Mouse (Mus musculus): ENCODE results near the gene Pon3. TPM values are rescaled to one million over a fixed set of nuclear protein-coding genes. Genes with fewer than 3 reads are reported as not detected.

Pon3 gene
- polyA plus RNA-seq (2012; ENCODE audit: insufficient read depth, insufficient read length, missing spikeins), result 174 and 203 TPM in 2 replicates

DNA sequence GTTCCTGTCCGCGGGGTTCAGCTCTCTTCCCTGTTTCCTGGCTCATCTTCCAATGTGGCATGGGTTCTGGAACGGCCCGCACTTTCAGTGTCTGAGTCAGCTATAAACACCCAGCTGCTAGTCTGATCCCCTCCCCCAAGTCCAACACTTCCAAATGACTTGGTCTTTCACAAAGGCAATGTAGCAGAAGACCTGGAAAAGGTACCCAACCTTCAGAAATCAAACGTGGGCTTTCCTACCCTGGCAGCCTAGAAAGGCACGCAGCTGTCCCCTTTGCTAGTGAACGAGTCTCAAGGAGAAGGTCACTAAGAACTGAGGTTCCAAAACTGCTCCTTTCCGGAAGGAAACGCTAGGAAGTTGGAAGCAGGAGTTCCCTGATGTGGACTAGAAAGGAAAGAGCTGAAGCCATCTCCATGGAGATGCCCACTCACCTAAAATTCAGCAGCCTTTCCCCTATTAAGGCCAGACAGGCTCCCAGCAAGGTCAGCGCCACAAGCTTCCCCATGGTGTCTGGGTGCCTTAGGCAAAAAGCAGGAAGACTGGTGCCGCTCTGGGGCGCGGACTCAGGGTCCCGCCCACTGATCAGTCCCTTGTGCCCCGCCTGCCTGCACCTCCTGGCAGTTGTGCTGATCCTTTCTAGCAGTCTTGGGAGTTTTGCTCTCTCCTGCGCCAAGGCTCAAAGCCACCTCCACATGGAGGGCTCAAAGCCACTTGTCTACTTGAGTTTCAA, at the start of gene Pon3:
Gene Pon3, minus strand, starts transcription at position 565 of the 730 bp plus-strand sequence.
- peak within 1 kb of the TSS; percentile 90 for H3K27ac ChIP-seq (replicated peaks; ENCODE audit: low read depth, low read length)
- peaks cover 3% of the 10 kb centered on the region; the same call in 1 of the 2 replicates for H3K4me1 ChIP-seq (ENCODE audit: control insufficient read depth, insufficient read depth, insufficient read length, low read length)
- H3K4me3 ChIP-seq (ENCODE audit: insufficient read depth, low read depth, low read length), result peak within 1 kb of the TSS; percentile 68

DNA sequence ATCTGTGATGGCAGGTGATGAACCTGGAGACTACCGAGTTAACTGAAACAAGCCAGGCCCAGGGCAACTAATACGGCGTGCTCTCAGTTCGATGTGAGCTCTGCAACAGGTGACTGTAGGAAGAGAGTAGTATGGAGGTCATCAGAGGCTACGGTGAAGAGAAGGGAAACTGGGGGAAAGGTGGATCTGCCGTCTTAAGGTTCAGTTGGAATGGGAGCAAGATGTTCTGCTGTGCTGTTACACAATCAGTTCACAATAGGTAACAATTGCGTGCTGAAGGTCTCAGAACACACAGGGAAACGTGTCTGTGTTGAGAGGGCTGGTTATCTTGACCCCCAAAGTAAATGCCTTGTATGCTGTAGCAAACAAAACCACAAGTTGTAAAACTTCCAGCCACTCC, 48.9 kb upstream of the Pon3 start:
- no peak overlapping the region for H3K27ac ChIP-seq (replicated peaks; ENCODE audit: low read depth, low read length)
- H3K4me1 ChIP-seq (ENCODE audit: control insufficient read depth, insufficient read depth, insufficient read length, low read length), result no peaks in the 10 kb centered on the region
- H3K4me3 ChIP-seq (ENCODE audit: insufficient read depth, low read depth, low read length), result no peak overlapping the region

DNA sequence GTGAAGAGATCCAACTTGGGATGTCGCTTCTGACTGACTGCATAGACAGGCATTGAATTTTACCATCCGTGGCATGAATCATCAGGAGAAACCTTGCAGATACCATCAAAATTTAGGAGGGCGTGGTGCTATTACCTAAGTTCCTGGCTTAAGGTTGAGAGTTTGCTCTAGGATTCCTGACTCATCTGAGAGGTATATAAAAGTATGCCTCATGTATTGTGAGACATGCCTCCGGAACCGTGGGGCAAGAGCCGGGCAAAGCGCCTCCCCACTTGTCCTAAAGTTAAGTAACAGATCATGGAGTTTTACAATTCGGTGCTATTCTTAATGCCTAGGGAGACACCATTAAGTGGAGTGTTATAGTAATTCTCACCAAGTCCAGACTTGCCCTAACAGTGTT, 44.5 kb upstream of the Pon3 start:
- no peak overlapping the region for H3K4me3 ChIP-seq (ENCODE audit: insufficient read depth, low read depth, low read length)
- no peak overlapping the region for H3K27ac ChIP-seq (replicated peaks; ENCODE audit: low read depth, low read length)
- peaks cover 4% of the 10 kb centered on the region; the same call in 1 of the 2 replicates for H3K4me1 ChIP-seq (ENCODE audit: control insufficient read depth, insufficient read depth, insufficient read length, low read length)

DNA sequence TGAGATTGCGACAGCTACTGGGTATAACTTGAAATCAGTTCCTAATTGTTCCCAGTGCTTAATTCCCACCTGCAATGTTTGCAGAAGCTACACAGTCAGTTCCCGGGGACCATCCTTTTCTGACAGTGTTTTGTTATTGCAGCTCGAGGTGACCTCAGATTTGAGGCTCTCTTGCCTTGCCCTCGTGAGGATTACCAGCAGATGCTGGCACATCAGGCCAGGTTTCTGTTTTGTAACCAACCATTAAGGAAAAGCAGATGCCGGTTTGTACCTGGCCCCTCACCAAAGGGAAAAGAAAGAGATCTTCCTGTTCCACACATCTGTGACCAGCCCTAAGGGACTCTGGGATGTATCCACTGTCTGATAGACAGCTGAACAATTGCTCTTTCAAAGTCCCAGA, 43.5 kb upstream of the Pon3 start:
- Histone ChIP-seq H3K4me1 (ENCODE audit: control insufficient read depth, insufficient read depth, insufficient read length, low read length) (peaks cover 4% of the 10 kb centered on the region; the same call in 1 of the 2 replicates), H3K4me3 (ENCODE audit: insufficient read depth, low read depth, low read length) (no peak overlapping the region), H3K27ac (replicated peaks; ENCODE audit: low read depth, low read length) (no peak overlapping the region)

DNA sequence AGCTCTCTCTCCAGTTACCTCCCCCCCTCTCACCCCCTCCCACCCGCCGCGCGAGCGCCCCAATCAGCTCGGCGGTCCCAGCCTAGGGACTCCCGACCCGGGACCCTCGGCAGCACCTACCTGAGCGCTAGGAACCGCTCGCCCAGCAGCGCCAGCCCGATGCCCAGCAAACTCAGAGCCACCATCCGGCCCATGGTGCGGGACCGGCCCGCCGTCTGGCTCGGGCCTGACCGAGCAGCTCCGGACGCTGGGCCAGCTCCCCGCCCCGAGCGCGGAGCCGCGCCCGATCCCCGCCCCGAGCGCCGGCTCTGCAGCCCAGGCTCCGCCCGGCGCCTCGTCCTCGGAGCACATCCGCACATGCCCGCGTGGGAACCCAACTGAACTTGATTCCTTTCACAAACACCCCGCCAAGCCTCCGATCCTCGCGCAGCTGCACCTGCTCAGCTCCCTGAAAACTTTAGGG, 42.0 kb upstream of the Pon3 start, which contains the start of gene Pon2:
Gene Pon2, minus strand, starts transcription at position 364 of the 463 bp plus-strand sequence.
- Histone ChIP-seq H3K27ac (replicated peaks; ENCODE audit: low read depth, low read length) (peak within 1 kb of the TSS; percentile 89), H3K4me1 (ENCODE audit: control insufficient read depth, insufficient read depth, insufficient read length, low read length) (peaks cover 4% of the 10 kb centered on the region; the same call in 1 of the 2 replicates), H3K4me3 (ENCODE audit: insufficient read depth, low read depth, low read length) (peak within 1 kb of the TSS; percentile 80)

DNA sequence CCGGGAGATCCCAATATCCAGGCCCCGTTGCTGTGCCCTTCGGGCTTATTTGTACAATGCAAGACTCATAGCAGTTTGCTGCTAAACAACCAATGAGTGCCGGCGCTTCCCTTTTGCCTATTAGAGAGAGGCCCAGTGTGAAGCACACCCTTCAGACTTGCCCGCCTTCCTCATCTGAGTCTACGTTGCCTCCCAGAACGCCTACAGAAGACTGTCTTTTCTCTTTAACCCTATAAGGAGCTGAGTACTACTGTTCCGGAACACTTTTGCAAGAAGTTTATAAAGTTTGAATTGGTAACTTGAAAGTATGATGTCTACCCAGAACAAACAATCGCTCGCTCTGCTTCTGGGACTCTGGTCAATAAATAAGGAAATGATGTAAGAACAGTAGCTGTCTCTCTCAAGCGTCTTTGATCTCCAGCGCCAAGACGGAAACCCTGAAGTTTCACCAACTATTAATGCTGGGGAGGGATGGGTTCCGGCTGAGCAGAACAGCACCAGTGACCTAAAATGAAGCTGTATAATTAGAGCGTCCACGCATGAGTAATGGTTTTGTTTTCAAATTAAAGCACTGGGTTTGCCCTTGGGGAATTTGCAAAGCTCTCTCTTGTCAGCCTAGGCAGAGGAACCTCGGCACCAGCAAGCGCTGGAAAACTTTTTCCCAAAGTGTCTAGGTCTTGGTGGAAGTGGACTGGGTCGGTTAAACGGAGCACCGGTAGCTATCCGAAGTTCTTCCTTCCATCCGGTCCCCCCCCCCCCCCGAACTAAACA, 41.4 kb upstream of the Pon3 start:
- Histone ChIP-seq H3K4me1 (ENCODE audit: control insufficient read depth, insufficient read depth, insufficient read length, low read length) (peaks cover 5% of the 10 kb centered on the region; the same call in 1 of the 2 replicates), H3K4me3 (ENCODE audit: insufficient read depth, low read depth, low read length) (peak overlapping the region; percentile 80), H3K27ac (replicated peaks; ENCODE audit: low read depth, low read length) (peak overlapping the region; percentile 77)

DNA sequence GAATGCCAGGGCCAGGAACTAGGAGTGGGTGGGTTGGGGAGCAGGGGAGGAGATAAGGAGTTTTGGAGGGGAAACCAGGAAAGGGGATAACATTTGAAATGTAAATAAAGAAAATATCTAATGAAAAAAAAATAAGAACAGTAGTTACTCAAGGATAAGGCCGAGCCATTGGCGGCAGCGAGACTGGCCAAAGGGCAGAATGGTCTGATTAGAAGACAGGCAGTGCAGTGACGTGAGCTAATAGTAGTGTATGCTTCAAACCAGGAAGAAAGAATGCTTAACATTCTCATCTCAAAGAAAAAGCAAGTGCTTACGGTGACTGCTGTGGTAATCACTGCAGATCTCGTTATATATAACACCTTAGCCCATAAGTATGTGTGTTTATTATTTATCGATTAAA, 40.0 kb upstream of the Pon3 start:
- H3K4me3 ChIP-seq (ENCODE audit: insufficient read depth, low read depth, low read length), result no peak overlapping the region

DNA sequence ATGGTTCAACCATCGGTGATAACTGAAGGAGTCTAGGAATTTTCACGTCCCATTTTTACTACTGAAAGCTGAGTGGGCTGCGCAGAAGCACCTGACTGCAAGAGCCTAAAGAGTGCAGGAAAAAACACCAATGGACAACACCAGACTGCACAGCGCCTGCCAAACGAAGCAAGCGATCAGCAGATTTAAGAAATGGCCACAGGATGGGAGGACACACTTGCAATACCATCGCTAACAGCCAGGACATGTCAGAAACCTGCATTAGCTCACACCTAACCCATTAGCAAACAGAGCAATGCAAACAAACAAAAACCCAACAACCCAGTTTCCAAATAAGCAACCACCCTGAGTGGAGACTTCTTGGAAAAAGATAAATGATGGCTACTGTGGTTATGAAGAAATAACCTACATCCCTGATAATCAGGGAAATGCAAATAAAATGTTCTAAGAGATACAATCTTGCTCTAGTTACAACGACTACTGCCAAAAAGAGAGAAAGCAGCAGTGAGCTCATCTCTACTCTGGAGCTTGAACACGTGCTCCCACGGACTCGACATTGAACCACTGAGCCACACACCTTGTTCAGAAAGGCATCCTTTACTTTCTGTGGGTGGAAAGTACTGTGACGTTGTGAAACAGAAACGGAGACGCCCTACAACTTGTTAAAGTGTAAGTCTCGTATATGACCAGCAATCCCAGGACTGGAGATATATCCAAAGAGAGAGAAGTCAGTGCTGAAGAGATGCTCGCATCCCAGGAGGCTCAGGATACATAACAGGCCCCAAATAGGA, 38.8 kb upstream of the Pon3 start:
- H3K4me3 ChIP-seq (ENCODE audit: insufficient read depth, low read depth, low read length), result no peak overlapping the region
- H3K27ac ChIP-seq (replicated peaks; ENCODE audit: low read depth, low read length), result no peak overlapping the region
- H3K4me1 ChIP-seq (ENCODE audit: control insufficient read depth, insufficient read depth, insufficient read length, low read length), result peaks cover 9% of the 10 kb centered on the region; the same call in 1 of the 2 replicates

More for the DNA sequence above, 40.0 kb upstream of the Pon3 start:
- H3K27ac ChIP-seq (replicated peaks; ENCODE audit: low read depth, low read length), result no peak overlapping the region
- peaks cover 9% of the 10 kb centered on the region; the same call in 1 of the 2 replicates for H3K4me1 ChIP-seq (ENCODE audit: control insufficient read depth, insufficient read depth, insufficient read length, low read length)

DNA sequence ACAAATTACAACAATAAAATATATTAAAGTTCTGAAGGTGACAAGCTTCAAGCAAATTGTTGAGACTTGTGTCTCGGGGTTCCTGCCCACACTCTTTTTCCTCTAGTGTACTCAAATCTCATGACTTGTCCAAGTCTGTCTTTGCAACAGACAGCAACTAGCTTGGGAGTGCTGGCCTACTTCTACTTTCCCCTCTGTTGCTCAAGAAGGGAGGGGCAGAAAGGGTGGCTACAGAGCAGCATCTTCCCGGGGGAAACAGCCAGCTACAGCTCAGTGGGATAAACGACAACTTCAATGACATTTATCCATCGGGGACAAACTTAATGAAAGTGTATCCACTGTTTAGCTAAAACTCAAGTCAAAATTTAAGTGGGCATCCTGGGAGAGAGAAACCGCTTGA, 36.8 kb upstream of the Pon3 start:
- Histone ChIP-seq H3K4me1 (ENCODE audit: control insufficient read depth, insufficient read depth, insufficient read length, low read length) (peaks cover 9% of the 10 kb centered on the region; the same call in 1 of the 2 replicates), H3K4me3 (ENCODE audit: insufficient read depth, low read depth, low read length) (no peak overlapping the region), H3K27ac (replicated peaks; ENCODE audit: low read depth, low read length) (no peak overlapping the region)

DNA sequence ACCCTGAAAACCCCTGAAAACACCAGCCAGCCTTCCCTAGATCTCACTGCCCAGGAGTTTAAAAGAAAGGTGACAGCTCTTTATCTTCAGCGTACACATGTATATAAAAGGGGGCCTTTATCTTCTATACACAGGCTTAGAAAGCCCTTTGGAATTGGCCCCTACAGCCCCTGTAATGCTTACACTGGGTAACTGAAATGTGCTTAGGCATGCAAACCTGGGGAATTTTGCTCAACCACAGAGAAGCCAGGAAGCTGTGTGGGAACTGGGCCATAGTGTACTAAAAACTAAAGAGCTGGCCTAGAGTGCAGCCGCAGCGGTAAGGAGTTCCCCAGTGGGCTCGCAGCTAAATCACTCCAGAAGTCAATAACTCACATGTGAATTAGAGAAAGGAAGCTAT, 35.4 kb upstream of the Pon3 start:
- H3K27ac ChIP-seq (replicated peaks; ENCODE audit: low read depth, low read length), result no peak overlapping the region
- peaks cover 7% of the 10 kb centered on the region; the same call in 1 of the 2 replicates for H3K4me1 ChIP-seq (ENCODE audit: control insufficient read depth, insufficient read depth, insufficient read length, low read length)
- H3K4me3 ChIP-seq (ENCODE audit: insufficient read depth, low read depth, low read length), result no peak overlapping the region

DNA sequence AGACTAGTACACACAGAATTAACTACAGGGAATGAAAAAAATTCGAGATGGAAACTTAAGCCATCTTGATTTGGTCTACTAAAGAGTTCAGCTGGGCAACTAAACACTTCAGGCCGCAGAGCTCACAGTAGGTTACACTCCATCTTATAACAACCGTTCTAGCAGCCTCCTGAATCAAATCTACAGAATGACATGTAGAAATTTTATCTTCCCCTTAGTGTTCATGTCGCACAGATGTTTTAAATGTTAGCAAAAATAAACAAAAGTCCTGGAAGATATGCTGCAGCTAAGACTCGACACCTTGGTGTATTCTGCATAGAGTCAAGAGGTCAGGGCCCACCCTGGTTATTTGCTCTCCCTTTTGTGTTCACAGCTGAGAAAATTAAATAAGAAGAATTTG, 31.8 kb upstream of the Pon3 start:
- Histone ChIP-seq H3K4me3 (ENCODE audit: insufficient read depth, low read depth, low read length) (no peak overlapping the region), H3K27ac (replicated peaks; ENCODE audit: low read depth, low read length) (no peak overlapping the region), H3K4me1 (ENCODE audit: control insufficient read depth, insufficient read depth, insufficient read length, low read length) (0 out of 2 replicates have a peak, but pooled peaks cover 5% of the 10 kb centered on the region)

DNA sequence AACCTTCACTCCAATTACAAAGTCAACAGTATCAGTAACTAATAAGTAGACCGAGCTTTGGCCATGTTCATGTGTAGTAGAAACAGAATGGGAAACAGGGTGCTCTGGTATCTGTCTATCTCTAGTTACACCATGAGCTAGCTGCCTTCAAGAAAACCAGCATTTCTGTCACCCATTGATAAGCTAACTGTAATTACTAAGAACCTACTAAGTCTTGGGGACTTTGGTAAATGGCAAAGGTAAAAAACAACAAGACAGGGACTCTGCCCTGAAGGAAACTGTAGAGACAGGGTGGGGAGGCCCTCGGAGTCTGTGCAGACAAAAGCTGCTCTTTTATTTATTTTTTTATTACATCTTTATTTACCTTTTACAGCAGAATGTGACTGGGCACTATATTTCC, 31.3 kb upstream of the Pon3 start:
- H3K4me1 ChIP-seq (ENCODE audit: control insufficient read depth, insufficient read depth, insufficient read length, low read length), result 0 out of 2 replicates have a peak, but pooled peaks cover 3% of the 10 kb centered on the region
- H3K4me3 ChIP-seq (ENCODE audit: insufficient read depth, low read depth, low read length), result no peak overlapping the region
- no peak overlapping the region for H3K27ac ChIP-seq (replicated peaks; ENCODE audit: low read depth, low read length)

DNA sequence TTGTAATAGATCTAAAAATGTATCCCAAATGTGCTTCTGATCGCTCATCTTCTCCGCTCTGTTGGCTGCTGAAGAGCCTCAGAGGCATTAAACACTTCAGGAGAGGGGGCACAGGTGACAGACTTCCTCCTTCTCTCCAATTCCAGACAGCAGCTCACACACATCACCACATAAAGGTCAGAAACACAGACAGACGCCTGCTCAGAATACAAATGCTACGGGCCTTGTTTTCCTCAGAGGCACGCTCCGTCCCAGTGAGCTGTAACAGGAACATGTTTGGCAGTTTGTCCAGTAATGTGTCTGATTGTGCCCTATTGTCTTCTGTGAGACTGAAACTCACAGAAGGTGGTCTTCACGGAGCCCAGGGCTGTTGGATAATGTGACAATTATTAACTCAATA, 26.3 kb upstream of the Pon3 start:
- no peaks in the 10 kb centered on the region for H3K4me1 ChIP-seq (ENCODE audit: control insufficient read depth, insufficient read depth, insufficient read length, low read length)
- no peak overlapping the region for H3K27ac ChIP-seq (replicated peaks; ENCODE audit: low read depth, low read length)
- H3K4me3 ChIP-seq (ENCODE audit: insufficient read depth, low read depth, low read length), result no peak overlapping the region

DNA sequence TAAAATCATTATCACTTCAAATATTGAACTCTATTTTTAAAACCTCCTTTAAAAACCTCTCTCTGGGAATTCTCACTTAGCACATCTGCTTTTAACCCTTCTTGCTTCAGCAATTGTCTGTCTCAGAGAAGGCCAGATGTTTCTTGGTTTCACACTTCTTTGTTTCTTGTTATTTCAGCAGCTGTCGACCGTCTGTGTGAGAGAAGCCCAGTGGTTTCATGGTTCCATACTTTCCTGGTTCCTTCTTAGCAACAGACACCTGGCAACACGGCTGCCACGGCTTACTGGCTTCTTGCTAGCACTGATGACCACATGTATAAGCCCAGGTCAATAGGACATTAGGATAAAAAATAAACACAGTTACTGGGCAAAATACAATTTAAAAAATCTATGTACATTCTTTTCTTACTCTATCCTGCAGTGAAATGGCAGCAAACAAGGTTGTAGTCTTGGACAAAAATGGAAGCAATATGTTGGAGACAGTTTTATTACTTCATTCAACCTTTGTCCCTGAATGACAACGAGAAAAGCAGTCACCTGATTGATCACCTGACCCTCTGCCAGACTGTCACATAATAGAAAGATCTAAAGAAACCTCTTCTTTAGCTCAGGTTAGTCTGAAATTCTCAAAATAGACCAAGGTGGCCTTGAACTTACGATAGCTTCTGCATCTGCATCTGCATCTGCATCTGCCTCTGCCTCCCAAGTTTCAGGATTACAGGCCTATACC, 24.7 kb upstream of the Pon3 start:
- no peak overlapping the region for H3K27ac ChIP-seq (replicated peaks; ENCODE audit: low read depth, low read length)
- H3K4me1 ChIP-seq (ENCODE audit: control insufficient read depth, insufficient read depth, insufficient read length, low read length), result no peaks in the 10 kb centered on the region
- no peak overlapping the region for H3K4me3 ChIP-seq (ENCODE audit: insufficient read depth, low read depth, low read length)

Data from brown adipose tissue, adult 24 weeks (tissue).